Mouse (Mus musculus): ENCODE data around the gene Jak2. TPM values are rescaled to one million over a fixed set of nuclear protein-coding genes. Genes with fewer than 3 reads are reported as not detected.

Jak2 gene
- total RNA-seq, 2 experiments from 2014 or later = 17.8 to 18.0 TPM

- peak; percentile 89 for DNase-seq
Observed at GRCm38 (mm10) chr19:29253728-29254127, 2.1 kb downstream of the Jak2 start.

DNA sequence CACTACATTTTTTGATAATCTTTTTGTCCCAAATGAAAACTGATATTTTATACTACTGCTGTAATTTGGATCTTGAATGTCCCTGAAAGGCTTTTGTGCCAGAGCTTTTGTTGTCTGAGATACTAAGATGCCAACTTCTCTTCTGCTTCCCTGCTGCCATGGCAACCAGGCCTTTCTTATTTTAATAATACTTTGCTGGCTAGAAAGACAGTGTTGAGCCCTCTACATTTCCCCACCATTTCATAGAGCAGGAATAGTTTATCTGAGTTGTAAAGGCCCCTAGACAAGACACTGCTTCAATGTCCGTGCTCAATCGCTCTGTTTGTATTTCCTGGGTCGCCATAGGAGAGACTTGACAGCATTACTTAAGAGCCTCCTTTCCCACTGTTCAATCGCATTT is 3.0 kb downstream of the Jak2 start:
- no peak for DNase-seq

GRCm38 (mm10) chr19:29255327-29256027 is 3.8 kb downstream of the Jak2 start:
- DNase-seq = no peak

- no peak for DNase-seq
Observed at GRCm38 (mm10) chr19:29261638-29262037, 10.0 kb downstream of the Jak2 start.

GRCm38 (mm10) chr19:29263492-29263891 is 11.9 kb downstream of the Jak2 start:
- DNase-seq = no peak

DNA sequence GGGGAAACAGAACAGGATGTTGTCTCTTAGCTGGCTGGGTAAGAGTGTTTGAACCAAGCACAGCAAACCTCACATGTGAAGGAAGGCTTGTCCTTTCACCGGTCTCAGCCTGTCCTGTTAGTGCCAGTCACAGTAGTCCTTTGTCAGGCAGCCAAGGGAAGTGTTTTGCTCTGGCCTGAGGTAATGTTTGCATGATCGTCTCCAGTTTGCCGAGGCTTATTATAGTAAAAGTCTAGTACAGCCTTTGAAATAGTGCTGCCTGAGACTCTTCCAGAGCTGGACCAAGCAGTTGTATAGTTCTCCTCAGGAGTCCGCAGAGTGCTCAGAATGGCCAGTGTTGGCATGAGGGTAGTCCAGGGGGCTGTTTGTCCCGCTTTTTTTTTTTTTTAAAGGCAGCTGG is 13.9 kb downstream of the Jak2 start:
- DNase-seq = peak; percentile 64

- no peak for DNase-seq
Observed at GRCm38 (mm10) chr19:29267075-29267868, 15.6 kb downstream of the Jak2 start.

DNA sequence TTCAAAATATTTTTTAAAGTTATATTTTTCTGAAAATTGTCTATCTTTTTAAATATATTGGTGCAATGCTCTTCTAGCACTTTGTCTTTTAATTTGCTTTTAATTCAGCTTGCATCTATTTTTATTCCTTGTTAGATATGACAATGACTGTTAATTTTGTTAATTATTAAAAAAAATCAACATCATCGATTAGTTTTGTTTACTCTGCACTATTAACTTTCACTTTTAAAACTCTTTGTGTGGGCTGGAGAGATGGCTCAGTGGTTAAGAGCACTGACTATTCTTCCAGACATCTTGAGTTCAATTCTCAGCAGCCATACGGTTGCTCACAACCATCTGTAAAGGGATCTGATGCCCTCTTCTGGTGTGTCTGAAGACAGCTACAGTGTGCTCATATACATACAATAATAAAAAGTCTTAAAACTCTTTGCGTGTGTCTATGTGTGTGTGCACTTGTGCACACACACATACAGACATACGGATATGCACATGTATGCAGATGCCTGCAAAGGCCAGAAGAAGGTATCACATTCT is 17.2 kb downstream of the Jak2 start:
- no peak for DNase-seq

- DNase-seq = no peak
Observed at GRCm38 (mm10) chr19:29270226-29270625, 18.6 kb downstream of the Jak2 start.

DNA sequence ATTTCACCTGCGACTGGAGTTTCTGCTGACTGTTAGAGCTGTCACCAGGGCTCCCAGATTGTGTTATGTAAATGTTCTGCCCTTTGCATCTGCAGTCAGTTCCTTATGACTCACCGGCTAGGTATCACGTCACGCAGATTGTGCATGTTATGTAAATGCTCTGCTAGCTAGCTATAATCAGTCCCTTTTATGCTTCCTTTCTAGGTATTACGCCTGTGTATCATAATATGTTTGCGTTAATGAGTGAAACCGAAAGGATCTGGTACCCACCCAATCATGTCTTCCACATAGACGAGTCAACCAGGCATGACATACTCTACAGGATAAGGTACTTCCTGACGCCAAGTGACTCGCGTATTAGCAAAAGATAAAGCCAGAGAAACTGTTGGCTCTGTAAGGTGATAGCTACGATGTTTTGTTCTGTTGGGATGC is 19.5 kb downstream of the Jak2 start:
- no peak for DNase-seq

GRCm38 (mm10) chr19:29272011-29272809 is 20.6 kb downstream of the Jak2 start:
- no peak for DNase-seq

DNA sequence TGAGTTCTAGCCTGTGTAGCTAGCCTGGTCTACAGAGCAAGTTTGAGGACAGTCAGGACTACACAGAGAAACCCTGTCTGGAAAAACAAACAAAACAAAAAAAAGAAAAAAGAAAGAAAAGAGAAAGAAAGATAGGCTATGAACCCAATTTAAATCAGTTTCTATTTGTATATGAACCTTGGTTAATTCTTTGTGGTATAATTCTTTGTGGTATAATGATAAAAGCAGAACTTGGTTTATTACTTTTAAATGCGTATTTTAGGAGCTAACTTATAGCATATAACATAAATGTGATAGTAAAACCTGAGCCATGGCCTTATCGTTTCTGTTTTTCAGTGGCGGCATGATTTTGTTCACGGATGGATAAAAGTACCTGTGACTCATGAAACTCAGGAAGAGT is 24.8 kb downstream of the Jak2 start:
- no peak for DNase-seq

DNA sequence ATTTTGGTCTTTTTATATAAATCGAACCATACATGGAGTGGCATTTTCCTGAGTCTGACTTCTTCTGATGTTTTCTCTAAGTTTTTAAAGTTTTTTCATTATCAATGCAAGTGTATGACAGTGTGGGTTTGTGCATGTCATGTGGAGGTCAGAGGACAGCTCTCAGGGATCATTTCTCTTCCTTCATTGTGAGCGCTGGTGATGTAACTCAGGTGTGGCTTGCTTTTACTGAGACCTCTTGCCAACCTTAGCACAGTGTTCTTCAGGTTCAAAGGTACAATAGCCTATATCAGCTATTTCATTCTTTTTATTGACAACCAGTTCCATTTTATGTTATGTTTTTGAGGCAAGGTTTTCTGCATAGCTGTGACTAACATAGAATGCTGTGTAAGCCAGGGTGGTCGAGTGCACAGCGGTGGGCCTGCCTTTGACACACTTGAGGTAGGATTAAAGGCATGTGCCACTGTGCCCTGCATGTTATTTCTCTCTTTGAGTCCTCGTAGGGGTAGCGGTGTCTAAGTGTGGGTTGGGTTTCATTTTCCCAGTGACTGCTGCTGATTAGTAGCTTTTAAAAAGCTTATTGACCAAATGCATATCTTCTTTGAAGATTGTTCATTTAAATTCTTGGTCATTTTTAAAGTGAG is 27.4 kb downstream of the Jak2 start:
- no peak for DNase-seq

GRCm38 (mm10) chr19:29285451-29285869 is 33.8 kb downstream of the Jak2 start:
- DNase-seq = no peak

- no peak for DNase-seq
Observed at GRCm38 (mm10) chr19:29287863-29288262, 36.2 kb downstream of the Jak2 start.

GRCm38 (mm10) chr19:29291532-29291931 is 39.9 kb downstream of the Jak2 start:
- no peak for DNase-seq

DNA sequence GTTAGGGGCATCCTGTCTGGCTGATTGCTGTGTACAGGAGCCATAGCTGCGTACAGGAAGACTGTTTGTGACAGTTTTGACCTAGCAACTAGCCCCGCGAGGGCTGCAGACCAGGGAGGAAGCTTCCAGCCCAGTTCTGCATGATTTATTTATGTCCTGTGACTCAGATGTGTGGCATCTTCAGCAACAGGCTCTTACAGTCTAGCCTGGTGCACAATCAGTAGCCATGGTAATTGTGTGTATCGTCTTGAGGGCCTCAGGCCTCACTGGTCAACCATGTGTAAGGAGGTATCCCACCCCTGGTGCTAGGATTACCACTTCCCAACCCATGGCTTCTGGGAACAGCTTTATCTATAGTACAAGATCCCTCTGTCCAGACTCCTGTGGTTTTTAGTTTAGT is 40.9 kb downstream of the Jak2 start:
- no peak for DNase-seq

DNA sequence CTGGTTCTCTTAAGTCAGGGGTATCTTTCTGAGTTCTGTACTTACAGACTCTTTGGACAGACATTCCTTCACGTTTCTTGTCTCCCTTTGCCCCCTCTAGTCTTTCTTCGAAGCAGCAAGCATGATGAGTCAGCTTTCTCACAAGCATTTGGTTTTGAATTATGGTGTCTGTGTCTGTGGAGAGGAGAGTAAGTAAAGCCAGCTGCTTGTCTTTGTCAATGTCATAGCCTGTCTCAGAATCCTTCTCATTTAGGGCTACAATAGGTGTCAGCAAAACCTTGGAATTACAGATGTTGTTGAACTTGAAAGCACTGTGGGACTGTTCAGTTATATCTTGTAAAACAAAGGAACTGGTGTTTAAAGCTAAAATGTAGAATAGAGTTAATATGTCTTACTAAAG is 43.1 kb downstream of the Jak2 start:
- DNase-seq = no peak

DNA sequence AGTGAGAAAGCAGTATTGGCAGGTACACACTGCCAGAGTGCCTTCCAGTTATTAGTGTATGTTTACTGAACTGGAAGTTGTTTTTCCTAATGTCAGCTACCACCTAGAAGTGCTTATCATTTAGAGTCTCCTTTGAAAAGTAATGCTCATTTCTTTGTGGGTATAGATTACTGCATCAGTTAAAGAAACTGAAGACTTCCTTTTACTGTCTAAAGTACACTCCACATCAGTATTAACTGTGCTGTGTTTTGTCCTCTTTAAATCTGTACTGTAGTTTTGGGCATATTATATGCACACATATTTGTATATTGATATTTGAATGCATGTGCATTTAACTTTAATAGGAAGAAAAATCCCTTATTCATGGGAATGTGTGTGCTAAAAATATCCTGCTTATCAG is 44.5 kb downstream of the Jak2 start:
- DNase-seq = no peak

DNA sequence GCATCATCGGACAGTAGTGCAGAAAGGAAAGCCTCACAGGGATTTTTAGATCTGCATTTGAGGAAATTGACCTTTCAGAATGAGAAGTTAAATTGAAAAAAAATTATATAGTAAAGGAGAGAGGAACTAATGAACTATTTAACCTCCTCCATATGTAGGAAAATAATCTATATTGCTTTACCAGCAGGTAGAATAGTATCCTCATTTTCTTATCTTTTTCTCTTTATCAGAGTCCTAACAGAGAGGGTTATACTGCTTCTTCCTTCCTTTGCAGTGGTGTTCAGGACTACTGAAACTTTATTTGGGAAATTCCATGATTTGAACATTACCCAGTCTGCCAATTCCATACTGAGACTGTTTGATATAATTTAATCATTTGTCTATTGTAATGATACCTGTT is 45.7 kb downstream of the Jak2 start:
- DNase-seq = no peak

DNA sequence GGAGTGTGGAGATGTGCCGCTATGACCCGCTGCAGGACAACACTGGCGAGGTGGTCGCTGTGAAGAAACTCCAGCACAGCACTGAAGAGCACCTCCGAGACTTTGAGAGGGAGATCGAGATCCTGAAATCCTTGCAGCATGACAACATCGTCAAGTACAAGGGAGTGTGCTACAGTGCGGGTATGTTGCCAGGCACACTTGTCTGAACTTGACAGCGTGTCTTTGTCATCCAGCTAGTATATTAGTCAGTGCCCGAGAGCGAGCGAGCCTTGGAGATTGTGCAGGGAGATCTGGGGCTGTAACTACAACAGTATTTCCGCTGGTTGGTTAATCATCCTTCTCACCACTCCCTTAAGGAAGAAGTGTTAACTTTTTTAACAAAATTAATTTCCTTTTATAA is 49.3 kb downstream of the Jak2 start:
- no peak for DNase-seq

- DNase-seq = no peak
Observed at GRCm38 (mm10) chr19:29302119-29302518, 50.5 kb downstream of the Jak2 start.
